Mouse (Mus musculus) kidney, adult 18-20 months (tissue): ENCODE results near the gene Prkcd.
"Not testable (repeated sequence)": the region's sequence is repeated elsewhere in the genome, so short reads cannot be mapped to it uniquely, and the experiment has no call there.

ENCODE experiments used
- DNase-seq: peaks from one replicate; pipeline ENCODE4 v3.0.0; 2021

Prkcd gene

GRCm38 (mm10) chr14:30596407-30596806, 29.6 kb downstream of the Prkcd start:
- DNase-seq: no peak

GRCm38 (mm10) chr14:30595576-30596313, 30.3 kb downstream of the Prkcd start:
- no peak for DNase-seq

GRCm38 (mm10) chr14:30594092-30594695, 31.8 kb downstream of the Prkcd start:
- DNase-seq: no peak

GRCm38 (mm10) chr14:30593279-30594091, 32.5 kb downstream of the Prkcd start:
- peak; percentile 54 for DNase-seq

GRCm38 (mm10) chr14:30591417-30591816, 34.6 kb downstream of the Prkcd start:
- peak; percentile 83 for DNase-seq

- no peak for DNase-seq
Observed at GRCm38 (mm10) chr14:30590918-30591317, 35.1 kb downstream of the Prkcd start.

- DNase-seq: no peak
Observed at GRCm38 (mm10) chr14:30590041-30590645, 35.9 kb downstream of the Prkcd start.

GRCm38 (mm10) chr14:30586780-30587461, 39.1 kb downstream of the Prkcd start:
- DNase-seq: no peak

- no peak for DNase-seq
Observed at GRCm38 (mm10) chr14:30585323-30585722, 40.7 kb downstream of the Prkcd start.

GRCm38 (mm10) chr14:30584497-30585251, 41.3 kb downstream of the Prkcd start:
- no peak for DNase-seq

GRCm38 (mm10) chr14:30584077-30584476, 41.9 kb downstream of the Prkcd start:
- no peak for DNase-seq

GRCm38 (mm10) chr14:30581238-30581637, 44.8 kb downstream of the Prkcd start:
- no peak for DNase-seq

GRCm38 (mm10) chr14:30579882-30580281, 46.1 kb downstream of the Prkcd start:
- DNase-seq: no peak

GRCm38 (mm10) chr14:30579180-30579579, 46.8 kb downstream of the Prkcd start:
- DNase-seq: no peak

- DNase-seq: not testable (repeated sequence)
Observed at GRCm38 (mm10) chr14:30577303-30578062, 48.5 kb downstream of the Prkcd start.

- DNase-seq: no peak
Observed at GRCm38 (mm10) chr14:30576260-30576659, 49.8 kb downstream of the Prkcd start.

- no peak for DNase-seq
Observed at GRCm38 (mm10) chr14:30575791-30576190, 50.2 kb downstream of the Prkcd start.

- DNase-seq: peak; percentile 84
Observed at GRCm38 (mm10) chr14:30573983-30574584, 51.9 kb downstream of the Prkcd start.

- no peak for DNase-seq
Observed at GRCm38 (mm10) chr14:30573235-30573634, 52.8 kb downstream of the Prkcd start.

GRCm38 (mm10) chr14:30572253-30572652, 53.8 kb downstream of the Prkcd start:
- no peak for DNase-seq

GRCm38 (mm10) chr14:30570303-30570702, 55.7 kb downstream of the Prkcd start:
- no peak for DNase-seq
